Mouse (Mus musculus): ENCODE results near the gene Trpv4.

DNA sequence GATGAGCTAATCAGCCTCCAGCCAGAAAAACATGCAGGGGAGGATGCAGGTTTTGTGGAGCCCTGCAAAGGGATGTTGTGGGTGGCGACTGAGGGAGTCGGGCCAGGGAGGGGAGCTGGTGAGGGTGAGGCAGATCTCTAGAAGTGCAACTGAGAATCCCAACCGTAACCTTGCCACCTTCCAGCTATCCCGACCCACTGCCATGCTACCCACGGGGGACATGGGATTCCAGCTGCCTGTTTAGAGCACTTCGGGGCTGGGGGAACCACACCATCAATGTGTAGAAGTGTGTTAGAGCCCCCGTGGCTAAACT, 18.6 kb downstream of the Trpv4 start:
- TF ChIP-seq CTCF (IDR thresholded peaks at IDR 0.05; ENCODE audit: low read depth) (no peak), EP300 (IDR thresholded peaks at IDR 0.05; ENCODE audit: low read depth) (no peak)
